Mouse (Mus musculus): ENCODE measurements around the gene Gm42742. TPM values are rescaled to one million over a fixed set of nuclear protein-coding genes. Genes with fewer than 3 reads are reported as not detected.
A peak's percentile ranks its signal among the peaks of the same experiment; 100 is the strongest.

Gene Gm42742
- polyA plus RNA-seq, 1 experiment, result 37.7 TPM

DNA sequence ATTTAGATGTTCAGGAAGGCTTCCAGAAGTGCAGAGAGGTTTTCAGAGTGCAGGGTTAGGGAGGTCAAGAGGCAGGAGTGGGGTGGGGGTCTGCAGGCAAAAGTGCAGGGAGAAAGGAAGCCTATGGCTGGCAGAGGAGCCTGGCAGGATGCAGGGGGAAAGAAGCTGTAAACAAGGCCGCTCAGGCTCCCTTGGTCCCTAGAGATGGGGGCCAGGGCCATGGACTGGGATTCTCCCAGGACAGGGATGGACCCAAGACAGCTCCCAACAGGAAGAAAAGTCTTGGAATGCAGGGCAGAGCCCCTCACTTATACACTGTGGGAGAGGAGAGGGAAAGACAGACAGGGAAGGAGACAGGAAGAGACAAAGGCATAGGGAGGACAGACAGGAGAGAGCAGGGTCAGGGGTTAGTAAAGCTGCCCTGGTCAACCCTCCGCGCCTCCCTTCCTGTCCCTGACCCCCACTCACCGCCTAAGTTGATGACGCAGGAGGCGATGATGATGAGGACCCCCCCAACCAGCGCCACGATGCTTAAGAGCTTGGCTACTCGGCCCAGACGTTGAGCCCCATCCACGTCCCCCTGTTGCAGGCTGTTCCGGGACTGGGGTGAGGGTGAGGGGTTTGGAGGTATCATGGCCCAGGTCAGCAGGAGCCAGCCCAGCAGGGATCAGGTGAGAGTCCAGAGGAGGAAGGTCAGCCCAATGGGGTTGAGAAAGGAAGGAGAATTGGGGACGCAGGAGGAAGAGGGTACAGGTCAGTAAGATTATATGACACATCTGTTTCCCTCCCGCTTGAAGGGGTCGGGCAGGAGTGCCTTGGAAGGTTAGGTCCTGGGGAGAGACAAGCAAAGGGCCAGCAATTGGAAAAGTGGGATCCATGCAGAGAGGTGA, 2.2 kb downstream of the Gm42742 start:
- H3K4me2 ChIP-seq (ENCODE audit: low read depth), result no peak overlapping the region
- TF ChIP-seq TCF3 (IDR thresholded peaks at IDR 0.05; ENCODE audit: insufficient read length, low read depth), result no peak
- no peak for TF ChIP-seq MYOD1 (IDR thresholded peaks at IDR 0.05; ENCODE audit: control insufficient read depth in 1 of 3, insufficient read length in 2 of 3, low read depth in 2 of 3)
- TF ChIP-seq POLR2AphosphoS2 (IDR thresholded peaks at IDR 0.05; ENCODE audit: insufficient read length, low read depth), result no peak
- TF ChIP-seq SRF (IDR thresholded peaks at IDR 0.05; ENCODE audit: control insufficient read depth, insufficient read length, low read depth), result no peak
- TF ChIP-seq POLR2A (IDR thresholded peaks at IDR 0.05; ENCODE audit: insufficient read length, low read depth), result no peak
- no peak for TF ChIP-seq REST (IDR thresholded peaks at IDR 0.05; ENCODE audit: insufficient read depth, insufficient read length)
- no peak for TF ChIP-seq E2F4 (IDR thresholded peaks at IDR 0.05; ENCODE audit: insufficient read depth)
- no peak for TF ChIP-seq TCF12 (IDR thresholded peaks at IDR 0.05; ENCODE audit: insufficient read depth, poor library complexity, severe bottlenecking)
- no peak for TF ChIP-seq MAX (IDR thresholded peaks at IDR 0.05; ENCODE audit: low read depth)
- TF ChIP-seq USF1 (IDR thresholded peaks at IDR 0.05; ENCODE audit: low read depth), result no peak
- no peak for TF ChIP-seq MYOG (IDR thresholded peaks at IDR 0.05; ENCODE audit: control insufficient read depth in 1 of 3, insufficient read depth in 1 of 3, insufficient read length in 2 of 3, low read depth in 2 of 3)
- H3ac ChIP-seq (ENCODE audit: control insufficient read depth, insufficient read length), result no peak overlapping the region
- H3K27me3 ChIP-seq (ENCODE audit: control insufficient read depth, insufficient read depth, insufficient read length), result no peaks in the 10 kb centered on the region
- H3K4me3 ChIP-seq, result no peak overlapping the region
- H3K79me2 ChIP-seq (ENCODE audit: control insufficient read depth, insufficient read depth), result peaks cover 20% of the 10 kb centered on the region
- no peaks in the 10 kb centered on the region for H3K36me3 ChIP-seq (ENCODE audit: control insufficient read depth, insufficient read depth)

DNA sequence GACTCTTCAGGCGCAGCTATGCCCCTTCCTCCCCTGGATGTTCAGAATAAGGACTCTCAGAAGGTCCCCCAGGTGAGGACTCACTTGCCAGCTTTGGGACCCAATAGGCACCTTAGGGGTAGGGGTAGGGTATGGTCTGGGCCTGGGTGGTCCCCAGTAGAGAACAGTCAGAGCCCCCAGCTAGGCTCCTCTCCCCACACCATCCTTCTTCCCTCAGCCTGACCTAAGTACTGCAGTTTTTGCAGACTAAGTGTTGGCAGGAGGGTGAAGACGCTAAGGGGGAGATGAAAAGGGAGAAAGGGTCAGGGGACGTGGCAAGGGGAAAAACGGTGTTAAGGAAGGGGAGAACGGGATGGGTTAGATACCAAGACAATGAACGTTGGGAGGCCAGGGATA, 2.9 kb downstream of the Gm42742 start:
- H3K4me3 ChIP-seq, result no peak overlapping the region
- no peaks in the 10 kb centered on the region for H3K27me3 ChIP-seq (ENCODE audit: control insufficient read depth, insufficient read depth, insufficient read length)

DNA sequence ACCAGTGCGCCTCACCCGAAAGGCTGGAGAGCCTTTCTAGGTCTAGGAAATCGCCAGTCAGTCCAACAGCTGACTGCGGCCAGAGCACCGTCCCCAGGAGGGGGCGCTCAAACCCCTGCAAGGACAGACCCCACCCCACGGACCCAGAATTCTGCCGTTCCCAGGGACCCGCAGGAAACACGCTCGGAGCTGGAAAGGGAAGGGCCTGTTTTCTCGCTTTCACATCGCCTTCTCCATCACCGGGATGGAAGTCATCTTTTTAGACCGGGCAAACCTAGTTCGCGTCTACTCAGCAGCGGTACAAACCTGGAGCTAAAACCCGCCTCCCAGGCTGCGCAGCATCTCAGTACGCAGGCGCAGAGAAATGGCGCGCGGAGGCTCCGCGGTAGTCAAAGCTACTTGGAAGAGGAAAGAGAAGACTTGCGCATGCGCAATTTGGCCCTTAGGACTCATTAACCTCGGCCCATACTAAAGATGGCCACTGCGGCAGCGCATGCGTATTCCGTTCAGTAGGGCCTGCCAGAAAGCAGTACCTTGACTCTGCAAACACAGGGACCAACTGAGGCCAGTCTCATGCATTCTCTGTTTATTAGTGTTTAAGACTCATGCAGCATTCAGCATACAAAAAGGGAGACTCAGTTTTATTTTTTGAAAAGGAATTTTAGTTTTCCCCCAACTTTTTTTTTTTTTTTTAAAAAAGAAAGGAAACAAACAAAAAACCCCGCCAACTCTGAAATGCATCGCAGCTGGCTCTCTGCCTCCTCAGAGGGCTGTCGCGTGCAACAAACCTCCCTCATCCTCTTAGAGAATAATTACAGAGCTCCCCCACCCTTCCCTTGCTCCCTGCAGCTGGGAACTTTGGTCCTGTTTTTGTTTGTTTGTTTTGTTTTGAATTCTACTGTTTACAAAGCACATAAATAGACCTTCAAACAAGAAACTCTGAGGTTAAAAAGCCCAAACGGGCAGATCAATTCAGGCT, 3.6 kb downstream of the Gm42742 start, which contains the start of gene Pagr1a:
Gene Pagr1a, minus strand, starts transcription at position 382 of the 979 bp plus-strand sequence.
- H3K27me3 ChIP-seq (ENCODE audit: control insufficient read depth, insufficient read depth, insufficient read length), result no peaks in the 10 kb centered on the region
- TF ChIP-seq E2F4 (IDR thresholded peaks at IDR 0.05; ENCODE audit: insufficient read depth), result peak; percentile 57
- peak; percentile 65 for TF ChIP-seq POLR2AphosphoS2 (IDR thresholded peaks at IDR 0.05; ENCODE audit: insufficient read length, low read depth)
- no peak for TF ChIP-seq REST (IDR thresholded peaks at IDR 0.05; ENCODE audit: insufficient read depth, insufficient read length)
- no peak for TF ChIP-seq CEBPB (IDR thresholded peaks at IDR 0.05; ENCODE audit: insufficient read depth, poor library complexity, severe bottlenecking)
- TF ChIP-seq TCF12 (IDR thresholded peaks at IDR 0.05; ENCODE audit: insufficient read depth, poor library complexity, severe bottlenecking), result no peak
- no peak for TF ChIP-seq SRF (IDR thresholded peaks at IDR 0.05; ENCODE audit: control insufficient read depth, insufficient read length, low read depth)
- no peak for TF ChIP-seq TCF3 (IDR thresholded peaks at IDR 0.05; ENCODE audit: insufficient read length, low read depth)
- peak; percentile 25 to 72 (median 26) for TF ChIP-seq MYOG (IDR thresholded peaks at IDR 0.05; ENCODE audit: control insufficient read depth in 1 of 3, insufficient read depth in 1 of 3, insufficient read length in 2 of 3, low read depth in 2 of 3)
- TF ChIP-seq POLR2A (IDR thresholded peaks at IDR 0.05; ENCODE audit: insufficient read length, low read depth), result peak; percentile 48
- TF ChIP-seq MAX (IDR thresholded peaks at IDR 0.05; ENCODE audit: low read depth), result no peak
- peak in 2 of 3 experiments; percentile 49 to 65 for TF ChIP-seq MYOD1 (IDR thresholded peaks at IDR 0.05; ENCODE audit: control insufficient read depth in 1 of 3, insufficient read length in 2 of 3, low read depth in 2 of 3)
- no peak for TF ChIP-seq USF1 (IDR thresholded peaks at IDR 0.05; ENCODE audit: low read depth)

More for the DNA sequence above, 2.9 kb downstream of the Gm42742 start:
- TF ChIP-seq POLR2AphosphoS2 (IDR thresholded peaks at IDR 0.05; ENCODE audit: insufficient read length, low read depth) (no peak), MYOD1 (IDR thresholded peaks at IDR 0.05; ENCODE audit: control insufficient read depth in 1 of 3, insufficient read length in 2 of 3, low read depth in 2 of 3) (no peak), TCF3 (IDR thresholded peaks at IDR 0.05; ENCODE audit: insufficient read length, low read depth) (no peak), CEBPB (IDR thresholded peaks at IDR 0.05; ENCODE audit: insufficient read depth, poor library complexity, severe bottlenecking) (no peak)
- Histone ChIP-seq H3K4me2 (ENCODE audit: low read depth) (no peak overlapping the region), H3K36me3 (ENCODE audit: control insufficient read depth, insufficient read depth) (no peaks in the 10 kb centered on the region), H3K79me2 (ENCODE audit: control insufficient read depth, insufficient read depth) (peaks cover 26% of the 10 kb centered on the region), H3ac (ENCODE audit: control insufficient read depth, insufficient read length) (no peak overlapping the region)

DNA sequence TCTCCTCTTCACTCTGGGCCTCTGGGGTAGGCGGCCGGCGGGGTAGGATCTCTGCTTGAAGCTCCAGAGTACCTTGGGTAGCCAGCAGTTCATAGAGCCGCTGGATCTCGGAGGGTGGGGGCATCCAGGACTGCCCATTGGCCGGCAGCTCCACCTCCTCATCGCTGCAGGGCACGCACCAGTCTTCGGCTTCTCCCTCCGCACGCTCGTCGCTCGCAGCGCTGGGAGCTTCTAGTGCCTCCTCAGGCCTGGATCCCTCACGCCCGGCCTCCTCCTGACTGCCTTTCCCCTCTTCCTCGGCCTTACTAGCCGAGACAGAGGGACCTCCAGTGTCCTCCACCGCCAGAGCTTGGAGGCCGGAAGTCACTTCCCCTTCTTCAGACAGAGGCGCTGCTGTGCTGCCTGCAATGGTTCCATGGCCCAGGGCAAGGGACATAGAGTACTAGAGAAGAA, 4.4 kb downstream of the Gm42742 start:
- H3K79me2 ChIP-seq (ENCODE audit: control insufficient read depth, insufficient read depth), result peaks cover 34% of the 10 kb centered on the region
- H3K4me2 ChIP-seq (ENCODE audit: low read depth), result peak overlapping the region; percentile 77
- H3K4me3 ChIP-seq, result peak overlapping the region; percentile 81
- no peaks in the 10 kb centered on the region for H3K36me3 ChIP-seq (ENCODE audit: control insufficient read depth, insufficient read depth)
- TF ChIP-seq TCF3 (IDR thresholded peaks at IDR 0.05; ENCODE audit: insufficient read length, low read depth) (no peak), MYOG (IDR thresholded peaks at IDR 0.05; ENCODE audit: control insufficient read depth in 1 of 3, insufficient read depth in 1 of 3, insufficient read length in 2 of 3, low read depth in 2 of 3) (no peak), REST (IDR thresholded peaks at IDR 0.05; ENCODE audit: insufficient read depth, insufficient read length) (no peak), USF1 (IDR thresholded peaks at IDR 0.05; ENCODE audit: low read depth) (no peak), POLR2A (IDR thresholded peaks at IDR 0.05; ENCODE audit: insufficient read length, low read depth) (peak; percentile 81), CEBPB (IDR thresholded peaks at IDR 0.05; ENCODE audit: insufficient read depth, poor library complexity, severe bottlenecking) (no peak), SRF (IDR thresholded peaks at IDR 0.05; ENCODE audit: control insufficient read depth, insufficient read length, low read depth) (no peak), POLR2AphosphoS2 (IDR thresholded peaks at IDR 0.05; ENCODE audit: insufficient read length, low read depth) (peak; percentile 88), E2F4 (IDR thresholded peaks at IDR 0.05; ENCODE audit: insufficient read depth) (no peak), MYOD1 (IDR thresholded peaks at IDR 0.05; ENCODE audit: control insufficient read depth in 1 of 3, insufficient read length in 2 of 3, low read depth in 2 of 3) (no peak)
- no peaks in the 10 kb centered on the region for H3K27me3 ChIP-seq (ENCODE audit: control insufficient read depth, insufficient read depth, insufficient read length)
- peak overlapping the region; percentile 51 for H3ac ChIP-seq (ENCODE audit: control insufficient read depth, insufficient read length)

More for the DNA sequence above, 3.6 kb downstream of the Gm42742 start, which contains the start of gene Pagr1a:
- Histone ChIP-seq H3K4me3 (peak within 1 kb of the TSS; percentile 81), H3K36me3 (ENCODE audit: control insufficient read depth, insufficient read depth) (no peaks in the 10 kb centered on the region), H3K79me2 (ENCODE audit: control insufficient read depth, insufficient read depth) (peaks cover 31% of the 10 kb centered on the region), H3ac (ENCODE audit: control insufficient read depth, insufficient read length) (peak within 1 kb of the TSS; percentile 51), H3K4me2 (ENCODE audit: low read depth) (peak within 1 kb of the TSS; percentile 77)

All from myocyte (in vitro differentiated cells).